Mouse (Mus musculus) forebrain, embryonic 15.5 days (tissue): ENCODE data around the gene 7420426K07Rik. TPM values are rescaled to one million over a fixed set of nuclear protein-coding genes. Genes with fewer than 3 reads are reported as not detected.
A peak's percentile ranks its signal among the peaks of the same experiment; 100 is the strongest.

Experiments used
- ATAC-seq: fragments of 200-750 bp; cut with Nextera tagmentation; replicated peaks from 2 replicates; pipeline ENCODE4 v1.8.0; 2017; ENCODE audit warnings: mild to moderate bottlenecking, moderate TSS enrichment, moderate library complexity
- H3K27ac ChIP-seq: fragments of 300-500 bp; sonication (generic); replicated peaks from 2 replicates; pipeline ENCODE4 v1.5.1; 2015; ENCODE audit warnings: mild to moderate bottlenecking, inconsistent platforms
- H3K27me3 ChIP-seq: fragments of 300-500 bp; sonication (generic); 2 replicates; pipeline ENCODE4 v1.6.1; 2015; ENCODE audit warnings: inconsistent platforms
- H3K36me3 ChIP-seq: fragments of 300-500 bp; sonication (generic); 2 replicates; pipeline ENCODE4 v1.6.1; 2015; ENCODE audit warnings: mild to moderate bottlenecking, inconsistent platforms
- H3K4me1 ChIP-seq: fragments of 300-500 bp; sonication (generic); 2 replicates; pipeline ENCODE4 v1.6.1; 2015; ENCODE audit warnings: inconsistent platforms
- H3K4me2 ChIP-seq: fragments of 300-500 bp; sonication (generic); replicated peaks from 2 replicates; pipeline ENCODE4 v1.6.1; 2015; ENCODE audit warnings: mild to moderate bottlenecking, inconsistent platforms
- H3K4me3 ChIP-seq: fragments of 300-500 bp; sonication (generic); 2 replicates; pipeline ENCODE4 v1.5.1; 2015; ENCODE audit warnings: mild to moderate bottlenecking, inconsistent platforms
- H3K9ac ChIP-seq: fragments of 300-500 bp; sonication (generic); replicated peaks from 2 replicates; pipeline ENCODE4 v1.6.1; 2015; ENCODE audit warnings: mild to moderate bottlenecking, inconsistent platforms
- H3K9me3 ChIP-seq: fragments of 300-500 bp; sonication (generic); 2 replicates; pipeline ENCODE4 v1.6.1; 2016; ENCODE audit warnings: inconsistent platforms
- WGBS: fragments of 180-500 bp; shearing (Covaris S2); methylation state at CpG from one replicate; pipeline ENCODE4 v1.1.7; 2015; ENCODE audit warnings: mixed read lengths; 5-methylcytosine and 5-hydroxymethylcytosine counted together
- polyA plus RNA-seq: library from polyadenylated mRNA; unstranded; fragments of >200 nt; fragmentation: Nextera tagmentation; extraction: Ambion mirVana; gene quantifications from 2 replicates; pipeline ENCODE4 v1.2.1, GENCODE M21; 2015

Gene 7420426K07Rik
- polyA plus RNA-seq, 1 experiment from 2014 or later: not detected

- Histone ChIP-seq H3K27ac (no peak overlapping the region), H3K4me1 (peaks cover 34% of the 10 kb centered on the region), H3K36me3 (no peaks in the 10 kb centered on the region), H3K9me3 (no peaks in the 10 kb centered on the region), H3K9ac (no peak overlapping the region), H3K4me2 (peak overlapping the region; percentile 29), H3K4me3 (0 out of 2 replicates have a peak overlapping the region, but pooled peaks have one; percentile 11), H3K27me3 (peaks cover 71% of the 10 kb centered on the region)
- 0 out of 2 replicates have a peak, but pooled peaks have one; percentile 18 for ATAC-seq
- 1% methylated on average over 40 of the region's 40 CpGs for WGBS
These were observed 49.5 kb downstream of the 7420426K07Rik start for GRCm38 (mm10) chr9:98952171-98953050.

DNA sequence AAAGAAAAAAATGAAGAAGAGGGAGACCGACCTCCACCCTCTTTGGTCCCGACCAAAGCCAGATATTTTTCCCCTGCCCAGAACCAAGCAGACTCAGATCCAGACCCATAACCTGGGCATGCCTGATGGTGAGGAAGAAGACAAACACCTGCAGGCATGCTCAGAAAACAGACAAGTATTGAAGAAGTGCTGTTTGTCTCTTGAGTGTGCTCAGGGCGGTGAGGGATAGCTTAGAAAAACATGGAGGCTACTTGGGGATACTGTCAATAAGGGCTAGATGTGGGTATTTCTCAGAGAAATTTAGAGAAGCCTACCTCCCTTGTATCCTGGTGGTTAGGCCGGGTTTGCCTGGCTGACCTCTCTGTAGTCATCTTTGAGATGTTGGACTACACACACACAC lies 50.4 kb downstream of the 7420426K07Rik start:
- no peak overlapping the region for H3K4me2 ChIP-seq
- no peak overlapping the region for H3K9ac ChIP-seq
- H3K4me1 ChIP-seq: peaks cover 34% of the 10 kb centered on the region
- H3K27me3 ChIP-seq: peaks cover 76% of the 10 kb centered on the region
- no peaks in the 10 kb centered on the region for H3K36me3 ChIP-seq
- H3K9me3 ChIP-seq: no peaks in the 10 kb centered on the region
- no peak for ATAC-seq
- WGBS: 6% methylated on average over 4 of the region's 4 CpGs
- no peak overlapping the region for H3K4me3 ChIP-seq
- H3K27ac ChIP-seq: no peak overlapping the region

DNA sequence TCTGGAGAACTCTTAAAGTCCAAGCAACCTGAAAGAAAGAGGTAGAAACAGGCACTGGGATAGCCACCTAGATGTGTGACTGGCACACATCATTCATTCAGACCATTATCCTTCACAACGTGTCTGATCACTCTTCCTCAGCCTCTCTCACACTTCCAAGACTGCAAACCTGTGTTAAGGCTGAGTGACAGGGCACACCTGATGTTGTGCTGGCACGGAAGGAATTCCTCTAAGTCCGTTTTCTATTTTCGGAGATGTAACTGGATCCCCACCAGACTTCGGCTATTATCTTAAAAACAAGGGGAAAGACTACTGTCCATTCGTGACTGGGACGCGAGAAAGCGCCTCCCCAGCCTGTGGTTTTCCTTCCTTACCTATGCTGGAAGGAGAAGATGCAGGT lies 50.9 kb downstream of the 7420426K07Rik start:
- H3K27me3 ChIP-seq: peaks cover 80% of the 10 kb centered on the region
- H3K27ac ChIP-seq: no peak overlapping the region
- no peak overlapping the region for H3K9ac ChIP-seq
- 2% methylated on average over 9 of the region's 9 CpGs for WGBS
- H3K36me3 ChIP-seq: no peaks in the 10 kb centered on the region
- H3K4me1 ChIP-seq: peaks cover 34% of the 10 kb centered on the region
- H3K9me3 ChIP-seq: no peaks in the 10 kb centered on the region
- ATAC-seq: no peak
- no peak overlapping the region for H3K4me3 ChIP-seq
- H3K4me2 ChIP-seq: no peak overlapping the region

Other genes starting within 250 kb of the 7420426K07Rik start
- gene Prr23a1, start 60.6 kb upstream of the 7420426K07Rik start, polyA plus RNA-seq: 0.22 TPM in 1 of 2 replicates, not detected in the other
- not detected in 2 replicates for gene Prr23a2, start 46.6 kb upstream of the 7420426K07Rik start, polyA plus RNA-seq
- gene Prr23a3, start 38.4 kb upstream of the 7420426K07Rik start, polyA plus RNA-seq: not detected in 2 replicates
- 0.27 and 0.42 TPM in 2 replicates for gene Foxl2, start 52.2 kb downstream of the 7420426K07Rik start, polyA plus RNA-seq
- 94.8 and 101 TPM in 2 replicates for gene Faim, start 83.3 kb downstream of the 7420426K07Rik start, polyA plus RNA-seq
- gene Gm1123, start 132.6 kb downstream of the 7420426K07Rik start, polyA plus RNA-seq: not detected in 2 replicates
- gene Pik3cb, start 237.5 kb downstream of the 7420426K07Rik start, polyA plus RNA-seq: 3.7 and 3.8 TPM in 2 replicates